Mouse (Mus musculus): Measurements from ENCODE around the gene E2f1.

The E2f1 gene

GRCm38 (mm10) chr2:154510141-154510540 is 59.6 kb downstream of the E2f1 start:
- in situ Hi-C loops (cut with MboI; ENCODE audit: low sequenced_read_pairs), result no loop called here

Measured in CH12F3 (cell line).